Comparison of ENCODE assay signal across 1 mouse cellular context in the genomic region with DNA sequence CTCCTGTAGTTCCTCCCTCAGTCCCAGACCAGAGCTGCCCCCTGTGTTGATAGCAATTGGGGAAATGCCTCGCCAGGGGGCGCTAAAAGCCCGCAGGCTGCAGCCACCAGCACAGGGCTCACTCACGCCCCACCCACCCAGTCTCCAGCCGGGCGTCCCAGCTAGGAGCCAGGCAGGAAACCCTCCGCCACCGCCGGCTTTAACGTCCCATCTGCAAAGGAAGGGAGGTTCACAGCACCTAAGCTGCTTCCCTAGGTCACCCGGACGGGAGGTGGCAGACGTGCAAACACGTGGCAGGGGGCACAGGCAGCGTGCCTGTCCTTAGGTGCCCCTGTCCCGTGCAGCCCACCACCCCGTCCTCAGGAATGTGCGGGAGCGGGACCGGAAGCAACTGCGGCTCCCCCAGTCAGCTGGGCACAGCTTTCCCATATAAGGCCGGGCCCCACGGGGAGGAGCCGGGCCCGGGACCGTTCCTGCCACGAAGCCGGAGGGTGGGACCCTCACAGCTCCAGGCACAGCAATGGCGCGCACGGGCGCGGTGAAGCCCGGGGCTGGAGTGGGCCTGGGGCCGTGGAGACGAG.
TF ChIP-seq lines count a peak whose summit lies in the region.

No protein-coding gene starts in this region.

TF ChIP-seq in MEL, 35 proteins besides CTCF, POLR2A, EP300 and RAD21 (continued from another document):
- TF ChIP-seq TCF12 (IDR thresholded peaks at IDR 0.05; ENCODE audit: low read depth, low read length): no peak; the same call in 1 of the 2 replicates
- peak; percentile 93 for TF ChIP-seq MXI1 (IDR thresholded peaks at IDR 0.05; ENCODE audit: low read depth, low read length)
- peak; percentile 54; the same call in 1 of the 2 replicates for TF ChIP-seq USF1 (IDR thresholded peaks at IDR 0.05; ENCODE audit: low read depth, low read length)
- no peak for TF ChIP-seq NRF1 (IDR thresholded peaks at IDR 0.05; ENCODE audit: insufficient read depth, low read depth, low read length, poor library complexity, severe bottlenecking)
- TF ChIP-seq NELFE (IDR thresholded peaks at IDR 0.05; ENCODE audit: low read depth, low read length): peak; percentile 58; the same call in 1 of the 2 replicates
- TF ChIP-seq BHLHE40 (IDR thresholded peaks at IDR 0.05; ENCODE audit: borderline replicate concordance, low read depth, low read length): 0 out of 2 replicates have a peak, but pooled peaks have one; percentile 45
- peak; percentile 46; the same call in 1 of the 2 replicates for TF ChIP-seq ELF1 (IDR thresholded peaks at IDR 0.05; ENCODE audit: low read depth, low read length)
- TF ChIP-seq USF2 (IDR thresholded peaks at IDR 0.05; ENCODE audit: borderline replicate concordance in 1 of 2, insufficient read depth in 1 of 2, low read depth in 1 of 2, low read length in 2 of 2): no peak
- TF ChIP-seq SMC3 (IDR thresholded peaks at IDR 0.05; ENCODE audit: low read depth, low read length): peak; percentile 98
- no peak for TF ChIP-seq ZKSCAN1 (IDR thresholded peaks at IDR 0.05; ENCODE audit: low read depth, low read length)
- TF ChIP-seq UBTF (IDR thresholded peaks at IDR 0.05; ENCODE audit: borderline replicate concordance, insufficient read depth, low read depth, low read length): 0 out of 2 replicates have a peak, but pooled peaks have one; percentile 76
- TF ChIP-seq MEF2A (IDR thresholded peaks at IDR 0.05; ENCODE audit: extremely low read depth, insufficient replicate concordance, low read depth, low read length, poor library complexity, severe bottlenecking): no peak
- no peak for TF ChIP-seq GATA1 (IDR thresholded peaks at IDR 0.05; ENCODE audit: low read depth, low read length)
- TF ChIP-seq POLR2AphosphoS2 (IDR thresholded peaks at IDR 0.05; ENCODE audit: low read length): peak; percentile 69; the same call in 1 of the 2 replicates
- TF ChIP-seq ZC3H11A (IDR thresholded peaks at IDR 0.05; ENCODE audit: low read depth, low read length): peak; percentile 91
- TF ChIP-seq SIN3A (IDR thresholded peaks at IDR 0.05; ENCODE audit: low read length): peak; percentile 88
- no peak for TF ChIP-seq TAL1 (IDR thresholded peaks at IDR 0.05; ENCODE audit: low read length)
- TF ChIP-seq MAFK (IDR thresholded peaks at IDR 0.05; ENCODE audit: borderline replicate concordance, low read depth, low read length): no peak
- TF ChIP-seq CHD2 (IDR thresholded peaks at IDR 0.05; ENCODE audit: low read length): no peak
- TF ChIP-seq CHD1 (IDR thresholded peaks at IDR 0.05; ENCODE audit: low read depth, low read length): no peak; the same call in 1 of the 2 replicates
- no peak for TF ChIP-seq KAT2A (conservative IDR thresholded peaks at IDR 0.05; ENCODE audit: low read depth, low read length)
- TF ChIP-seq ZNF384 (IDR thresholded peaks at IDR 0.05; ENCODE audit: low read depth, low read length): no peak
- 0 out of 2 replicates have a peak, but pooled peaks have one; percentile 38 for TF ChIP-seq RCOR1 (IDR thresholded peaks at IDR 0.05; ENCODE audit: low read depth, low read length)
- no peak; the same call in 1 of the 2 replicates for TF ChIP-seq ETS1 (IDR thresholded peaks at IDR 0.05; ENCODE audit: low read depth, low read length)
- no peak for TF ChIP-seq MYB (IDR thresholded peaks at IDR 0.05; ENCODE audit: low read depth, low read length)
- no peak for TF ChIP-seq JUND (IDR thresholded peaks at IDR 0.05; ENCODE audit: low read depth, low read length)
- peak; percentile 62; the same call in 1 of the 2 replicates for TF ChIP-seq MAX (IDR thresholded peaks at IDR 0.05; ENCODE audit: low read length)
- TF ChIP-seq POLR2AphosphoS5 (IDR thresholded peaks at IDR 0.05; ENCODE audit: borderline replicate concordance, low read depth, low read length): no peak
- no peak for TF ChIP-seq TBP (IDR thresholded peaks at IDR 0.05; ENCODE audit: low read depth, low read length)
